Mouse (Mus musculus) adrenal gland, postnatal 4 days (tissue): ENCODE data around the gene Dnajc4. TPM values are rescaled to one million over a fixed set of nuclear protein-coding genes. Genes with fewer than 3 reads are reported as not detected.
"Not testable (repeated sequence)": the region's sequence is repeated elsewhere in the genome, so short reads cannot be mapped to it uniquely, and the experiment has no call there.

Experiments used
- DNase-seq, 2 experiments: peaks; one replicate each; pipeline ENCODE4 v3.0.0; 2021 to 2022; ENCODE audit warnings: low spot score in 2 of 2, mixed read lengths in 2 of 2
- total RNA-seq, 2 experiments: library from RNA; stranded (reverse); gene quantifications; 2 replicates each; pipeline ENCODE4 v1.2.3; 2021

The Dnajc4 gene
- total RNA-seq, 2 experiments from 2014 or later = 35.3 to 37.6 TPM

GRCm38 (mm10) chr19:6996006-6996405 lies 3.6 kb upstream of the Dnajc4 start, which contains the start of the genes Nudt22 and Trpt1:
Gene Nudt22, minus strand, starts transcription at chr19:6996117.
Gene Trpt1, plus strand, starts transcription at chr19:6996131.
- peak; percentile 69 to 82 for DNase-seq

- DNase-seq = no peak
Measured at GRCm38 (mm10) chr19:6995255-6995991, 3.1 kb upstream of the Dnajc4 start.

GRCm38 (mm10) chr19:6994489-6994888 lies 2.1 kb upstream of the Dnajc4 start:
- DNase-seq = no peak

- no peak for DNase-seq
Measured at GRCm38 (mm10) chr19:6994002-6994401, 1.6 kb upstream of the Dnajc4 start.

DNA sequence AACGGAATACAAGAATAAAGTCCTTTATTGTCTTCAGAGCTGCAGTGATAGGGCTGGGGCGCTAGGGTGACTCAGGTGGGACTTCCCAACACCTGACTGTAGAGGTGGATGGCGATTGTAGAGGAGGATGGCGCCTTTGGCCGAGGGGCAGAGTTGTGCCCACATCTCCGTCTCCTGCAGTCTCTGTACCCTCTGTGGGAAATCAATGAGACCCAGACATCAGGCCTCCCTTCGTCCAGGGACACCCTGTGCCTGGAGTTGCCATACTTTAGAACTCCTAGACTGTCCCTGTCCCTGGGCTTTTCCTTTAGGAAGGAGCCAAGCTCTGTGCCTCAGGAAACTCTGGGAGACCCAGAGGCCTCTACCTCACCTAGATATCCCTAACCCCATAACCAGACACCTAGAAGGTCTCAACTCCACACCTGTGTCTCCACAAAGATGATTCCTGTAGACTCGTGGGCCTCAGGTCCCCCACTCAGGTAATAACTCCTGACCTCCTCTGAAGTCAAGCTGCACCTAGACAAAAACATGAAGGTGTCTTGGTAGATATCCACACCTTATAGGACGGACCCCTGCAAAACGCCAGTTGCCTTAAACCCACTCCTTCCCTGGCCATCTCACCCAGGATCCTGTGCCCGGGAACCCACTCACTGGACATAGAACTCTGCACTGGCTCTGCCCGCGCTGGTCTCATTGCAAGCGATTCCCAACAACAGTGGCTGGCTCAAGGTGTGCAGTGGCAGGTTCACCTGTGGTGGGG lies 819 bp upstream of the Dnajc4 start:
- no peak for DNase-seq

- not testable (repeated sequence) for DNase-seq
Measured at GRCm38 (mm10) chr19:6991166-6991565, 1.2 kb downstream of the Dnajc4 start.

- no peak for DNase-seq
Measured at GRCm38 (mm10) chr19:6990712-6991111, 1.7 kb downstream of the Dnajc4 start.

- no peak for DNase-seq
Measured at GRCm38 (mm10) chr19:6989251-6989650, 3.1 kb downstream of the Dnajc4 start.

GRCm38 (mm10) chr19:6987904-6988285 lies 4.5 kb downstream of the Dnajc4 start:
- DNase-seq = no peak

DNA sequence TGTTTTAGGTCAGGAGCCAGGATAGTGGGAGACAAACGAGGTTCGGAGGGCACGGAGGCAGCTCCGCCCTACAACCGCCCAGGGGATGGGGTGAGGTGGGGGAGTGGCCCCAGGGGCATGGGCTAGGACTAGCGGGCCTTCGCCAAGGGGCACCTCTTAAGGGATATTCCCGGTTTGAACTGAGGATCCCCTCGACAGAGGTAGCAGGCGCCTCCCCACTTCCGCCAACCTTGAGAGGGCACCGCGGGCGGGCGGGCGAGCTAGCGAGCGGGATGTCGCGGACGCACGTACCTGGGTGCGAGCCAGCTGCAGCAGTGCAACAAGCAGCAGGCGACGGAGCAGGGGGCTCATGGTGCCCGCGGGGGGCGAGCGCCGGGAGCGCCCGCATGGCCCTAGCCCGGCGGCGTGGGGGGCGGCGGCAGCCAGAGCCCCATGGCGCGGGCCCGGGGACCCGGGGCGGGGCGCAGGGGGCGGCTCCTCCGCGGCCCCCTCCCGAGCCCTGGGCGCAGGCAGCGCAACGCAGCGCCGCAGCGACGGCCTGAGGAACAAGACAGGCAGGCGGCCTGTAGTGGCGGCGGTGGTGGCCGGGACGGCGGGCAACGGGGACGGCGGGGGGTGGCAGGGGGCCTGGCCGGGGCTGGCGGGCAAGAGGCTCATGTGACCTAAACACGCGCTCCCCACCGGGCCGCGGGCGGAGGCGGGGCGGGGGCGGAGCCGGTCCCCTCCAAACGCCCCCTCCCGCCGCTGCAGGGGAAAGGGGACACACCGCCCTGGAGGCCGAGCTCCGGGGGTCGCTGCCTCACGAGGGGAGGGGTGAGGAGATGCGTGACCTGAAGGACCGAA lies 5.1 kb downstream of the Dnajc4 start, which contains the start of gene Vegfb:
TSS of gene Vegfb (minus strand) at position 591 of the 843 bp plus-strand sequence.
- peak in 1 of 2 experiments; percentile 62 for DNase-seq

- DNase-seq = no peak
Measured at GRCm38 (mm10) chr19:6985951-6986708, 6.2 kb downstream of the Dnajc4 start.

DNA sequence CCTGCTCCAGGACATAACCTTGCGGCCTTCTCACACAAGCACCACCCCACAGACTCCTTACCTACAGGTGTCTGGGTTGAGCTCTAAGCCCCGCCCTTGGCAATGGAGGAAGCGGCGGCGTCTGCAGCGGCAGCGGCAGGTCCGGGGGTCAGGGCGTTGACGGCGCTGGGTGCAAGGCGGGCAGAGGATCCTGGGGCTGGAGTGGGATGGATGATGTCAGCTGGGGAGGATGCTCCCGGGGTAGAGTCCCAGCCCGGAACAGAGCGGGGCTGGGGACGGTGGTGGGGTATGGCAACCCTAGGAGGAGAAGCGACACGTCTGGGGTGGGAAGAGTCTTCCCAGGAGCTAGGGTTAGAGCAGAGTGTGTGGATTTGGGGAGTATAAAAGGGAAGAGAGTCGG lies 7.1 kb downstream of the Dnajc4 start:
- DNase-seq = no peak

DNA sequence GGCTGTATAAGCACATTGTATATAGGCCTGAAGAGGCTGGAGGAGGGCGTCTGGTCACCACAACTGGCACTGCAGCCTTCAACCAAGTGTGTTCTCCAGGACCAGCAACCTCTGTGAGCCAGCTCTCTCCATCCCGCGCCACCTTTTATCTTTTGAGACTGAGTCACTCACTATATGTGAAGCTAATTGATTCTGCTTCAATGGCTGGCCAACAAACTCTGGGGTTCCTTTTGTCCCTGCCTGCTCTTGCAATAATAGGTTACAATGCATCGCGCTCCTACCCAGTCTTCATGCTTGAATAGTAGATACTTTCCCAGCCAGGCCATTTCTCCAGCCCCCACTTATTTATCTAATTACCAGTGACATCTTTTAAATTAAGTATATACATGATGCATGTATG lies 8.8 kb downstream of the Dnajc4 start:
- DNase-seq = no peak

DNA sequence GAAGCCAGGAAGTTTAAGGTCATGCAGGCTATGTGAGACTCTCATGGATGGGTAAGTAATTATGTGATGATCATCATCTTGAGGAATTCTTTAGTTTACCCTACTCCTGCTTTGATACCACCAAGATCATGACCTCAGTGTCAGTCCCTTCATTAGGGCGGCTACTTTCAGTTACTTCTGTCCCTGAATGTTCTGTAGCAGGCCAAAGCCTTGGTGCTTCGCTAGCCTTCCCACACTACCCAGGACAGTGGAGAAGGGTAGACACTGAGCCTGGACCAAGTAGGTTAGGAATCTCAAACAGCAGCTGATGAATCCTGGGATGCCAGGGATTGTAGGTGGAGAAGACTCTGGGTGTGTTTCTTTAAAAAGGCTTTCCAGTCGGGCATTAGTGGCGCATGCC lies 10.9 kb downstream of the Dnajc4 start:
- no peak for DNase-seq

- peak; percentile 88 to 99 for DNase-seq
Measured at GRCm38 (mm10) chr19:6980381-6981093, 11.8 kb downstream of the Dnajc4 start, which contains the start of gene Fkbp2. Gene Fkbp2, minus strand, starts transcription at chr19:6980501.

GRCm38 (mm10) chr19:6979486-6980380 lies 12.6 kb downstream of the Dnajc4 start:
- DNase-seq = peak; percentile 99 to 100

DNA sequence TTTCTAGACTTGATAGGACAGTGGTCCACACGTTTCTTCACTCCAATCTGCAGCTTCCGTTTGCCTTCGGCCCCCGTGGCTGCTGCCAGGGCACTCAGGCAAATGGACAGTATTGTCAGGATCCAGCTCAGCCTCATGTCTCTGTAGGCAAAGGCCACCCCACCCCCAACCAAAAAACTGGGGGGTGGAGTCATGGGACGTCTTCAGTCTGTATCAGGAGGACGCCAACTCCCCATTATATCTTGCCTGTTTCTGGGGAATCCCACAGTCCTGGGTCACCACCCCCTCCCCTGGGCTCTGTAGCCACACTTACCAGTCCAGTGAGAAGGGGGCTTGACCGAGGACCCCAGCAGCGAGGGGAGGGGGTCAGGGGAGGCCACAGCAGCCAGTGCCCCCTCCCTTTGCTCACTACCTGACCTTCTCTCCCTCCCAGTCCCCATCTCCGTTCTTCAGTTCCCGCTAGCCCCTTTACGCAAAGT lies 13.3 kb downstream of the Dnajc4 start:
- no peak for DNase-seq

DNA sequence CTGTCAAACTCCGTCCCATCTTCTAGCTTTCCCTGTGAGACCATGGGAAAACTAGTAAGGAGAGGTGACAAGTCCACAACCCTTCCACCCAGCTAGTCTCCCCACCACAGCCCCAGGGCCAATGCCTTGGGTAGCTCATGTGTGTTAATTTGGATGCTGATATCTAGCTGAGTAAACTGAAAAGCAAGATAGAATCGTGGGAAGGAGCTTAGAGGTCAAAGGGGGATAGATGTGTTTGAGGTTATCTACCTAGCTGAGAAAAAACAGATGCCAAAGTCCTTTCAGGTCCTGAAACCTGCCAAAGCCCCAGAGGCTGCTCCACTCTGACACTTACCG lies 13.8 kb downstream of the Dnajc4 start:
- no peak for DNase-seq
